Mouse (Mus musculus): ENCODE measurements around the gene Bcl2l14.

GRCm38 (mm10) chr6:134448451-134448850 is 52.3 kb downstream of the Bcl2l14 start:
- TF ChIP-seq CTCF (IDR thresholded peaks at IDR 0.05; ENCODE audit: control insufficient read depth, insufficient read depth, insufficient read length) (no peak), MAX (IDR thresholded peaks at IDR 0.05) (no peak), CEBPB (IDR thresholded peaks at IDR 0.05; ENCODE audit: low read depth) (no peak)
